Mouse (Mus musculus): Measurements from ENCODE around the gene Rnf150. TPM values are rescaled to one million over a fixed set of nuclear protein-coding genes. Genes with fewer than 3 reads are reported as not detected.
A peak's percentile ranks its signal among the peaks of the same experiment; 100 is the strongest.

Rnf150 gene
- total and polyA plus RNA-seq, 2 experiments from 2014 or later = 1.9 to 9.9 TPM

DNA sequence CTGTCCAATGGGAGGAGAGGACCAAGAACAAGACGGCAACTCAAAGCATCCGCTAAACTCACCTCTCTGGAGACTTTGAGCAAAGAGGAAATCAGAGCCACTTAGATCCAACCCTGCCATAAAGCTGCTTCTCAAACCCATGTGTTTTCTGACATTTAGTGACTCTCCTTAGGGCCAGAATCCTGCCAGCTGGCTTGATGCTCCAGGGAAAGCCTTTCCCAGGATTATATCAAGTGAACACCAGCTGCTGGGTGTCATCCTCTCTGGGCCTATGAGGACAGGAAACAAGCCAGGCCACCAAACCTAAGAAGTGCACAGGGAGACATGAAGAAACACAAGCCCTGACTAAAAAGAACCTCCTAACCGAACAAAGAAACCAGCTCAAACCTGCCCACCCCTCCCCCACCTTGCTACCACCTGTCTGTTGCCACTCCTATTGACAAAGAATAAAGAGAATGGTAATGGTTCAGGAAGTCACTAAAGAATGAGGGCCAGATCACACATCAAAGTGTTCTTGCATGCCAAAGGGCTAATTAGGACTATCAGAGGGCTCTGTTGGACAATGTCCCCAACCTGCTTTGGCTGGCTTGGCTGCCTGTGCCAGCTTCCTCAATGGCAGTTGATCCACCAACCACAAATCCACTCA is 173.5 kb downstream of the Rnf150 start:
- Histone ChIP-seq H3K27ac (no peak overlapping the region), H3K9me3 (ENCODE audit: low read length) (no peaks in the 10 kb centered on the region), H3K27me3 (ENCODE audit: insufficient read depth, low read length) (no peaks in the 10 kb centered on the region), H3K36me3 (ENCODE audit: insufficient read depth, low read length) (no peaks in the 10 kb centered on the region), H3K4me2 (ENCODE audit: low read depth, low read length) (no peak overlapping the region), H3K4me1 (ENCODE audit: insufficient read depth, low read length) (no peaks in the 10 kb centered on the region), H3K9ac (replicated peaks; ENCODE audit: low read length) (no peak overlapping the region), H3K4me3 (ENCODE audit: low read length) (no peak overlapping the region)
- ATAC-seq = no peak
- TF ChIP-seq CTCF (IDR thresholded peaks at IDR 0.05; ENCODE audit: low read depth) = no peak
- WGBS = 77% methylated on average over 3 of the region's 3 CpGs
- DNase-seq (ENCODE audit: low spot score) = no peak

GRCm38 (mm10) chr8:83037321-83037720 is 174.2 kb downstream of the Rnf150 start:
- Histone ChIP-seq H3K4me2 (ENCODE audit: low read depth, low read length) (no peak overlapping the region), H3K4me1 (ENCODE audit: insufficient read depth, low read length) (no peaks in the 10 kb centered on the region), H3K27me3 (ENCODE audit: insufficient read depth, low read length) (no peaks in the 10 kb centered on the region), H3K4me3 (ENCODE audit: low read length) (no peak overlapping the region), H3K9me3 (ENCODE audit: low read length) (no peaks in the 10 kb centered on the region), H3K27ac (no peak overlapping the region), H3K36me3 (ENCODE audit: insufficient read depth, low read length) (no peaks in the 10 kb centered on the region), H3K9ac (replicated peaks; ENCODE audit: low read length) (no peak overlapping the region)
- ATAC-seq (no peak), DNase-seq (ENCODE audit: low spot score) (no peak)
- 90% methylated on average over 1 of the region's 1 CpGs for WGBS
- TF ChIP-seq CTCF (IDR thresholded peaks at IDR 0.05; ENCODE audit: low read depth) = no peak

- Histone ChIP-seq H3K27me3 (ENCODE audit: insufficient read depth, low read length) (no peaks in the 10 kb centered on the region), H3K27ac (no peak overlapping the region), H3K4me2 (ENCODE audit: low read depth, low read length) (no peak overlapping the region), H3K4me3 (ENCODE audit: low read length) (no peak overlapping the region), H3K9ac (replicated peaks; ENCODE audit: low read length) (no peak overlapping the region), H3K36me3 (ENCODE audit: insufficient read depth, low read length) (no peaks in the 10 kb centered on the region), H3K4me1 (ENCODE audit: insufficient read depth, low read length) (no peaks in the 10 kb centered on the region), H3K9me3 (ENCODE audit: low read length) (no peaks in the 10 kb centered on the region)
- no peak for TF ChIP-seq CTCF (IDR thresholded peaks at IDR 0.05; ENCODE audit: low read depth)
- DNase-seq (ENCODE audit: low spot score) (no peak), ATAC-seq (no peak)
- WGBS = 72% methylated on average over 10 of the region's 10 CpGs
Observed at GRCm38 (mm10) chr8:83038575-83038974, 175.4 kb downstream of the Rnf150 start.

DNA sequence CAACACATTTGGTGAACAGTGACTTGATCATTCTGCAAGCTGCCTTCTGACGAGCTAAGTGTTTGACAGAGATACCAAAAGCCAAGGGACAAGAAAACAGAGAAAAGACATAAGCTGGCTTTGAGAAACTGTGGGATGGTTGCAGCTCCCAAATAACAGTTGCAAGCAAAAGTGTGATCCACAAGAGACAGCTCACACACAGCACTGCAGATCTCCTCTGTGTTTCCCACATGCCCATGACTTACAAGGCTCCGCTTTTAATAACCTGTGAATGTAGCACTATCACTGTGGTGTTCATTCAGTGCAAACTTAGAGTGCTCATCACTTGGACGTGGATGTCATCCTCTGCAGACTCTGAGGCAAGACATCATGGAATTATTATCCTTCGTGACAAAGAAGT is 178.3 kb downstream of the Rnf150 start:
- H3K9me3 ChIP-seq (ENCODE audit: low read length) = no peaks in the 10 kb centered on the region
- ATAC-seq = no peak
- no peak overlapping the region for H3K4me3 ChIP-seq (ENCODE audit: low read length)
- H3K27me3 ChIP-seq (ENCODE audit: insufficient read depth, low read length) = no peaks in the 10 kb centered on the region
- no peak for TF ChIP-seq CTCF (IDR thresholded peaks at IDR 0.05; ENCODE audit: low read depth)
- 84% methylated on average over 4 of the region's 4 CpGs for WGBS
- H3K9ac ChIP-seq (replicated peaks; ENCODE audit: low read length) = no peak overlapping the region
- H3K27ac ChIP-seq = no peak overlapping the region
- no peaks in the 10 kb centered on the region for H3K36me3 ChIP-seq (ENCODE audit: insufficient read depth, low read length)
- no peaks in the 10 kb centered on the region for H3K4me1 ChIP-seq (ENCODE audit: insufficient read depth, low read length)
- no peak overlapping the region for H3K4me2 ChIP-seq (ENCODE audit: low read depth, low read length)
- DNase-seq (ENCODE audit: low spot score) = no peak

DNA sequence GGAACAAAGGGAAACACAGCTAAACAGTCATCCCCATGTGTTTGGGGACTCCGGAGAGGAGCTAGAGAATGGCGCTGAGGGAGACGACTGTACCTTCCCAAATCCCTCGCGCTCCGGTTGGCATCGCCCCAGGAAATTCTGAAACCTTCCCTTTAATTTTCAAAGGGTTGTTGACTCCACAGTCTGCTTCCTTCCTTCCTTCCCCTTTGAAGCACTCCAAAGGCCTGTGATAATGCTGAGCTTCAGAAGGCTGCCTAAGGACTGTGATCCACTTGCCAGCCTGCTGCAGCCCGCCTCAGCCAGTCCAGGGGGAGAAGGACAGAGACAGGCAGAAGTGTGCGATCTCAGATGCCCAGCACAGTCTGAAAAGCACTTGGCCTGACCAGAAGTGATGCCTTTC is 183.8 kb downstream of the Rnf150 start:
- H3K4me3 ChIP-seq (ENCODE audit: low read length) = no peak overlapping the region
- 0 out of 2 replicates have a peak, but pooled peaks cover 7% of the 10 kb centered on the region for H3K4me1 ChIP-seq (ENCODE audit: insufficient read depth, low read length)
- WGBS = 80% methylated on average over 9 of the region's 9 CpGs
- H3K27me3 ChIP-seq (ENCODE audit: insufficient read depth, low read length) = no peaks in the 10 kb centered on the region
- H3K4me2 ChIP-seq (ENCODE audit: low read depth, low read length) = no peak overlapping the region
- DNase-seq (ENCODE audit: low spot score) (no peak), ATAC-seq (no peak)
- no peaks in the 10 kb centered on the region for H3K9me3 ChIP-seq (ENCODE audit: low read length)
- H3K27ac ChIP-seq = no peak overlapping the region
- no peak for TF ChIP-seq CTCF (IDR thresholded peaks at IDR 0.05; ENCODE audit: low read depth)
- no peaks in the 10 kb centered on the region for H3K36me3 ChIP-seq (ENCODE audit: insufficient read depth, low read length)
- no peak overlapping the region for H3K9ac ChIP-seq (replicated peaks; ENCODE audit: low read length)

GRCm38 (mm10) chr8:83048527-83048926 is 185.4 kb downstream of the Rnf150 start:
- no peak overlapping the region for H3K4me2 ChIP-seq (ENCODE audit: low read depth, low read length)
- ATAC-seq (no peak), DNase-seq (ENCODE audit: low spot score) (no peak)
- no peak for TF ChIP-seq CTCF (IDR thresholded peaks at IDR 0.05; ENCODE audit: low read depth)
- H3K4me3 ChIP-seq (ENCODE audit: low read length) = no peak overlapping the region
- H3K9me3 ChIP-seq (ENCODE audit: low read length) = no peaks in the 10 kb centered on the region
- H3K36me3 ChIP-seq (ENCODE audit: insufficient read depth, low read length) = no peaks in the 10 kb centered on the region
- 70% methylated on average over 6 of the region's 6 CpGs for WGBS
- no peaks in the 10 kb centered on the region for H3K27me3 ChIP-seq (ENCODE audit: insufficient read depth, low read length)
- no peak overlapping the region for H3K9ac ChIP-seq (replicated peaks; ENCODE audit: low read length)
- H3K4me1 ChIP-seq (ENCODE audit: insufficient read depth, low read length) = 0 out of 2 replicates have a peak, but pooled peaks cover 7% of the 10 kb centered on the region
- no peak overlapping the region for H3K27ac ChIP-seq

DNA sequence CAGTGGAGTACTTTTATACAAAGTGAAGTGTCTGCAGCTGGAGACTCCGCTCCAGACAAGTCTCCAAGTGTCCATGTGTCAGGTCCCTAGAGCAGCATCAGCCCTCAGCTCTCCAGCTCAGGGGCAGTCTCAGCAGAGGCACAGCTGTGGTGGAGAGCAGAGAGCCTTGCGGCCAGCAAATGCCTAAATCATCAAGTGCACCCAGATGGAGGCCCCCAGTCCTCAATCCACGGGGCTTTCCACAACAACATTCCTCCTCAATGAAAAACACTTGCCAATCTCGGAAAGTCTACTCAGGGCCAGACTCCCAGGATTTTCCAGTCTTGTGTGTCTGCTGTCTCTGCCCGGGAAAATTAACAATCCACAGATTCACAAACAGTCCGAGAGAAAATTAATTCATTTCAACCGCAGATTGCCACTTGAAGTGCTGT is 186.0 kb downstream of the Rnf150 start:
- Histone ChIP-seq H3K27ac (no peak overlapping the region), H3K27me3 (ENCODE audit: insufficient read depth, low read length) (no peaks in the 10 kb centered on the region), H3K4me1 (ENCODE audit: insufficient read depth, low read length) (0 out of 2 replicates have a peak, but pooled peaks cover 7% of the 10 kb centered on the region), H3K4me3 (ENCODE audit: low read length) (no peak overlapping the region), H3K9me3 (ENCODE audit: low read length) (no peaks in the 10 kb centered on the region), H3K4me2 (ENCODE audit: low read depth, low read length) (no peak overlapping the region), H3K9ac (replicated peaks; ENCODE audit: low read length) (no peak overlapping the region), H3K36me3 (ENCODE audit: insufficient read depth, low read length) (no peaks in the 10 kb centered on the region)
- no peak for TF ChIP-seq CTCF (IDR thresholded peaks at IDR 0.05; ENCODE audit: low read depth)
- ATAC-seq = peak; percentile 43
- 33% methylated on average over 7 of the region's 7 CpGs for WGBS
- peak; percentile 37 for DNase-seq (ENCODE audit: low spot score)

Measured in hindbrain, postnatal 0 days (tissue).